Mouse (Mus musculus): ENCODE measurements at regions not wholly inside any gene's neighbourhood (a gene's known extent, or its start where the extent isn't known, plus 50 kb on each side); places are given as distances from the start of the nearest gene placed in this dataset.

DNA sequence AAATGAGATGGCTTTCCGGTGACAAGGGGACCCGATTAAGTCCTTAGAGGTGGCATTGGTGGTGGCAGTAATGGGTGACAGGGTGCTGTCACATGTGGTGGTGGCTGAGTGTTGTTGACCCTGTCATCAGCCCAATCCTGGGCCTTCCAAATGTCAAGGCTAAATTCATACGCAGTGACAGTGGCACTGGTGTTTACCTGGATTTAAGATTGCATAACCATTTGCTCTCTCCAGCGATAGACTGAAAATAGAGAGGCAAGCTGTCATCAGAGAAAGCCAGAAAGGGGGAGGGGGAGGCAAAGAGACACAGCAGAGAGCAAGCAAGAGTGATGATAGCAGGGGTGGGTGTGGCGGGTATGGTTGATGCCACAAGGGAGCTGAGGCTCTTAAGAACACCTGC lies 215.1 kb downstream of the Suds3 start:
- Histone ChIP-seq H3K36me3 (no peaks in the 10 kb centered on the region), H3K9ac (no peak overlapping the region), H3K27me3 (replicated peaks) (no peaks in the 10 kb centered on the region), H3K9me3 (replicated peaks) (peaks cover 39% of the 10 kb centered on the region), H3K4me2 (no peak overlapping the region), H3K4me3 (no peak overlapping the region), H3K27ac (ENCODE audit: poor library complexity, severe bottlenecking) (no peak overlapping the region), H3K4me1 (replicated peaks) (no peaks in the 10 kb centered on the region)
- WGBS, result 78% methylated on average over 5 of the region's 5 CpGs
- ATAC-seq (ENCODE audit: insufficient number of reproducible peaks, low FRiP score), result no peak

DNA sequence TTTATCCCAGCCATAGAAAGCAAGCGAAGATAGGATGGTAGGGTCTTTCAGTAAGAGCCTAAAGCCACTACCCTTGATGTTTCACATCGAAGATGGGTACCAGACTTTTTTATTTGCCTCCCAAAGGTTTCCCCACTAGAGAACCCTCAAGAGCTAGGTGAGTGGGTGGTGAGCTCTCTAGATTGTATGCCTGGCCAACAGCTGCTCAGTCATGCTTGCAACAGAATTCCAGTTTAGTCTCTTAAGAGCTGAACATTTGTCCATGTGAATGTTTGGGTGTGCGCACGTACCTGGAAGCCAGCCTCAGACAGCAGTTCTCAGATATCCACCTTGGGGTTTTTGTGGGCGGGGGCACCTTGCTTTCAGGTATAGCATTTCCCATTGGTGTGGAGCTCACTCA lies 218.5 kb downstream of the Suds3 start:
- Histone ChIP-seq H3K4me2 (no peak overlapping the region), H3K4me1 (replicated peaks) (no peaks in the 10 kb centered on the region), H3K9ac (no peak overlapping the region), H3K27me3 (replicated peaks) (no peaks in the 10 kb centered on the region), H3K9me3 (replicated peaks) (peaks cover 41% of the 10 kb centered on the region), H3K27ac (ENCODE audit: poor library complexity, severe bottlenecking) (no peak overlapping the region), H3K4me3 (no peak overlapping the region), H3K36me3 (no peaks in the 10 kb centered on the region)
- no peak for ATAC-seq (ENCODE audit: insufficient number of reproducible peaks, low FRiP score)
- WGBS, result 79% methylated on average over 5 of the region's 5 CpGs

DNA sequence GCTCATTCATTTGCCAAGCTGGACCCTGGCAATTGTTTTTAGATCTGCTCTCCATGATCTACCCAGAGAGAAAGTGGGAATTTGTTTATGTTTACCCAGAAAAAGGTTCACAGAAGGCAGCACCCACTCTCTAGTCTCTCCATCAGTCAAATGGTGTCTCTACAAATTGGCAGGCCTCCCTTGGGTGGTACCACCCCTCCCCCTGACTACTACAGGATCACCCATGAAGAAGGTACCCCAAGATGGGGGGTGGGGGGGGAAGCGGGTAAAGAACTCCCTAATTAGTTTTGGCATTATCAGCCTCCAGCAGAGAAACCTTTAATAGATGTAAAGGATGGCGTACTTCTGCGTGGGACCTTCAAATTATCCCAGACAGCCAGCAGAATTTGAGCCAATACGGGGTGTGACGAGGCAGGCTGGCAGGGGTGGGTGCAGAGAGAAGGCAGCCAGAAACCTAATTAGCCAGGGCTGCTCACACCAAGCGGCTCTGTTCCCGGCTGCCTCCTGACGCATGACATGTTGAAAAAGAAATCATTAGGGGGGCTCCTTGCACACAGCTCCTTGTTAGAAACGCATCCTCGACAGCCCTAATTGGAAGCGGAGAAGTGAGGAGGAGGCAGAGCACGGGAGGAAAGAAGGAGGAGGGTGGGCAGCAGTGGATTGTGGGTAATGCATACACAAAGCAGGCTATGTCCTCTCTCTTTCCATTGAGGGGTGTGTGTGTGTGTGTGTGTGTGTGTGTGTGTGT lies 220.7 kb downstream of the Suds3 start:
- Histone ChIP-seq H3K4me2 (no peak overlapping the region), H3K4me3 (no peak overlapping the region), H3K4me1 (replicated peaks) (no peaks in the 10 kb centered on the region), H3K9me3 (replicated peaks) (peaks cover 28% of the 10 kb centered on the region), H3K27me3 (replicated peaks) (no peaks in the 10 kb centered on the region), H3K27ac (ENCODE audit: poor library complexity, severe bottlenecking) (no peak overlapping the region), H3K9ac (no peak overlapping the region), H3K36me3 (no peaks in the 10 kb centered on the region)
- WGBS, result 71% methylated on average over 12 of the region's 12 CpGs
- ATAC-seq (ENCODE audit: insufficient number of reproducible peaks, low FRiP score), result no peak

DNA sequence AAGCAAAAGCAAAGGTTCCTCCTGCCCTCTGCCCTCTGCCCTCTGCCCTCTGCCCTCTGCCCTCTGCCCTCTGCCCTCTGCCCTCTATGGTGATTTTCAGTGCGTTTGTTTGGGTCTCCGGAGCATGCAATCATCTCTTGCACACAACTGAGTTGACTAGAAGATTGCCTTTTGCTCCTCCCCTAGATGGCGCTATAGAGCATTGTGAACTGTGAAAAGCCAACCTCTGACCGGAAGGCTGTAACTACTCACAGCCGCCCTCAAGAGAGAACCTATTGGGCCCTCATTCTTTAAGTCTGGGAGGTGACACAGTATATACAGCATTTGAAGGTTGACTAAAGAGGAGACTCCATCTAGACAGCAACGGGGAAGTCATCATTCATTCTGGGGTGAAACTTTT lies 221.3 kb downstream of the Suds3 start:
- H3K4me1 ChIP-seq (replicated peaks), result no peaks in the 10 kb centered on the region
- H3K27me3 ChIP-seq (replicated peaks), result no peaks in the 10 kb centered on the region
- no peak overlapping the region for H3K27ac ChIP-seq (ENCODE audit: poor library complexity, severe bottlenecking)
- no peak for ATAC-seq (ENCODE audit: insufficient number of reproducible peaks, low FRiP score)
- H3K4me3 ChIP-seq, result no peak overlapping the region
- H3K4me2 ChIP-seq, result no peak overlapping the region
- H3K9me3 ChIP-seq (replicated peaks), result peaks cover 27% of the 10 kb centered on the region
- no peaks in the 10 kb centered on the region for H3K36me3 ChIP-seq
- H3K9ac ChIP-seq, result no peak overlapping the region
- 73% methylated on average over 6 of the region's 6 CpGs for WGBS

DNA sequence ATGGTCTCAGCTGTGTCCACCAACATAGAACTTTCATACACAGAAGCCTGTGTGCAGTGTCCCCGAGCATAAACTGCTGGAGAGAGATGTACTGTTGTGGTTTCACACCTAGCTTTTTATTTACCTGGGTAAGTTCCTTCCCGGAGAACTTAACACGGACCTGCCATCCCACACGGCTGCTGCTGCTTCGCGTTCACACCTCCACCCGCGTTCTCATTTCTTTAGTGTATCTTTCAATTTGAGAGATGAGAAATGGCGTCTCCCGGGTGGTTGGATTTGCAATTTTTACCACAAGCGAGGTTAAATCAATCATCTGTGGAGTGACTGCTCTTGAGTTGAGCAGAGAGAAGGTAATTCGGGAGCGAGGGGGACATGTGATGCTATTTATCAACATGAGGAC lies 223.0 kb downstream of the Suds3 start:
- 80% methylated on average over 13 of the region's 13 CpGs for WGBS

DNA sequence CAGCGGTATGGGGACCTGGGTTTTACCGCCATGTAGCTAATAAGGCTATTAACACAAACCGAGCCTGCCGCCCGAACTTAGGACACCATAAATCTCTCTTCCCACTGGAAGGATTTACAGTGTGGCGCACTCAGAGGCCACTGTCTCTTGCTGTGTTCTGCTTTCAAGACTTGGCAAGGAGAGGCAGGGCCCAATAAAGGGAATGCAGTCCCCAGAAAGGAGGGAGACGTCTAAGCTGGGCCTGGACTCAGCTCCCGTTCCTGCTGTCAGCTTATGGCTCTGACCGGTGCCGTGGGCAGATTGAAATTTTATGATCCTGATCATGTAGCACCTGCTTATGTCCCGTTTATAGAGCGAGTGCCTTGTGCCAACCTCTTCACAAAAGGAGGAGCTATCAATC lies 226.7 kb downstream of the Suds3 start:
- Histone ChIP-seq H3K9me3 (replicated peaks) (peaks cover 14% of the 10 kb centered on the region), H3K4me3 (no peak overlapping the region), H3K4me2 (no peak overlapping the region), H3K9ac (no peak overlapping the region), H3K27ac (ENCODE audit: poor library complexity, severe bottlenecking) (no peak overlapping the region), H3K36me3 (no peaks in the 10 kb centered on the region), H3K4me1 (replicated peaks) (no peaks in the 10 kb centered on the region), H3K27me3 (replicated peaks) (no peaks in the 10 kb centered on the region)
- 80% methylated on average over 12 of the region's 12 CpGs for WGBS
- ATAC-seq (ENCODE audit: insufficient number of reproducible peaks, low FRiP score), result no peak

More for the DNA sequence above, 223.0 kb downstream of the Suds3 start:
- H3K4me2 ChIP-seq, result no peak overlapping the region
- ATAC-seq (ENCODE audit: insufficient number of reproducible peaks, low FRiP score), result no peak
- H3K4me1 ChIP-seq (replicated peaks), result no peaks in the 10 kb centered on the region
- H3K27ac ChIP-seq (ENCODE audit: poor library complexity, severe bottlenecking), result no peak overlapping the region
- H3K9ac ChIP-seq, result no peak overlapping the region
- no peaks in the 10 kb centered on the region for H3K36me3 ChIP-seq
- H3K4me3 ChIP-seq, result no peak overlapping the region
- H3K27me3 ChIP-seq (replicated peaks), result no peaks in the 10 kb centered on the region
- peaks cover 25% of the 10 kb centered on the region for H3K9me3 ChIP-seq (replicated peaks)

DNA sequence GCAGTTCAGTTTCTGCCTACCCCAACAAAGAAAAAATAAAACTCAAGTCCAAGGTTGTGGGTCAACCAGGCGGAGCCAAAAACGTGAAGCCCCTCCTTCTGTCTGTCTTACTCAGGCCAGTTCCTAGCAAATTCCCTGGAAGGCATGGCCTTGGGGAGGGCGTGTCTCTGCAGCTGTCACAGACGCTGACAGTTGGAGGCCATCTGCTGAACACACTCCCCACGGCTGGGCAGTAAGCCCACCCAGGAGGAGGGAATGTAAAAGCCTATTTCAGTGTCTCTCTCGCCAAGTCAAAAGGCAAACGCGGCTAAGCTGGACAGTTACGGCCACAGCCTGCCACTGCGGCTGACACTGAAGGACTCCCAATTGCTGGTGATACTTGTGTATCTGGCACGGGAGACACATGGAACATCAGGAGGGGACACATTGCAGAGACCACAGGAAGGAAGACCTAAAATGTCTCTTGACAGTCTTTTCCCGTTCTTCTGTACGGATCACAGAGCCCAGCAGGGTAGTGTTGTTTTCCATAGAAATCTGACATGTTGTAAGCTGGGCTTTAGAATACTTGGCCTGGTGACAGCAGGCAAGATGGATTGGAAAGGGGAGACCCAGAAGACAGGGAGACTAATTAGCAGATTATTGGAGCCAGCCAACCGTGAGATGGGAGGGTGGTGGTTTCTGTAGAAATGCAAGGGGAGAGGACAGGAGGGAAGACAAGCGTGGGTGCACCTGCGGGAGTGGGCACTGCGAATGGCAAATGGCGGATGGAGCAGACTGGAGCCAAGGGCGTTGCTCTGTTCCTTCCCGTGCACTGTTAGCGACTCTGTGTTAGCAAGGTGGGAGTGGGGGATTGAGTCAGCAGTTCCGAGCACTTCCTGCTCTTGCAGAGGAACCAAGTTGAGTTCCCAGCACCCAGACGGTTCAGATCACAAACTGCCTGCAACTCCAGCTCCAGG lies 229.5 kb downstream of the Suds3 start:
- H3K36me3 ChIP-seq, result no peaks in the 10 kb centered on the region
- H3K9me3 ChIP-seq (replicated peaks), result peaks cover 20% of the 10 kb centered on the region
- H3K27me3 ChIP-seq (replicated peaks), result no peaks in the 10 kb centered on the region
- no peak overlapping the region for H3K4me2 ChIP-seq
- no peak for ATAC-seq (ENCODE audit: insufficient number of reproducible peaks, low FRiP score)
- H3K4me3 ChIP-seq, result no peak overlapping the region
- WGBS, result 63% methylated on average over 23 of the region's 23 CpGs
- H3K27ac ChIP-seq (ENCODE audit: poor library complexity, severe bottlenecking), result no peak overlapping the region
- no peak overlapping the region for H3K9ac ChIP-seq
- no peaks in the 10 kb centered on the region for H3K4me1 ChIP-seq (replicated peaks)

DNA sequence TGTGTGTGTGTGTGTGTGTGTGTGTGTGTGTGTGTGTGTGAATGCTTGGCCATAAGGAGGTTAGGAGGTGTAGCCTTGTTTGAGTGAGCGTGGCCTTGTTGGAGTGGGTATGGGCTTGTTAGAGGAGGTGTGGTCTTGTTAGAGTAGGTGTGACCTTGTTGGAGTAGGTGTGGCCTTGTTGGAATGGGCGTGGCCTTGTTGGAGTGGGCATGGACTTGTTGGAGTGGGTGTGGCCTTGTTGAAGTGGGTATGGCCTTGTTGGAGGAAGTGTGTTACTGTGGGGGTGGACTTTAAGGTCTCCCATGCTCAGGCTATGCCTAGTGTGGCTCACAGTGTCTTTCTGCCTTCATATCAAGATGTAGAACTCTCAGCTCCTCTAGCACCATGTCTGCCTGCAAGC lies 236.2 kb downstream of the Suds3 start:
- Histone ChIP-seq H3K4me3 (no peak overlapping the region), H3K4me2 (no peak overlapping the region), H3K36me3 (no peaks in the 10 kb centered on the region), H3K9ac (no peak overlapping the region), H3K27ac (ENCODE audit: poor library complexity, severe bottlenecking) (no peak overlapping the region), H3K4me1 (replicated peaks) (no peaks in the 10 kb centered on the region), H3K9me3 (replicated peaks) (peaks cover 18% of the 10 kb centered on the region), H3K27me3 (replicated peaks) (no peaks in the 10 kb centered on the region)
- 77% methylated on average over 2 of the region's 2 CpGs for WGBS
- ATAC-seq (ENCODE audit: insufficient number of reproducible peaks, low FRiP score), result no peak

DNA sequence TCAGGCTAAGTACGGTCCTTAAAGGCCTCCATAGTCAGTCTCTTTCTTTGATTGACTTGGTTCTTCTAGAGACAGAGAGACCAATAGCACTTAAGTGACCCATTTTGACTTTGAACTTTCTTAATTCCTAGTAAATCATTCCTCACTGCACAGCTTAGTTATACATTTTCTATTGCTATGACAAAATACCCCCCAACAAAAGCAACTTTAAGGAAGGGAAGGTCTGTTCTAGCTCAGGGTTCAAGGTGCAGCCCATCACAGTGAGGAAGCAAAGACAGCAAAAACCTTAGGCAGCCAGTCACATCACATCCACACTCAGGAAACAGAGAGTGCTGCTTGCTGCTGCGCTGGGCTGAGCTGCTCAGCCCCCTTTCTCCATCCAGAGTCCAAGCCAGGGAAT lies 241.0 kb downstream of the Suds3 start:
- no peak overlapping the region for H3K27ac ChIP-seq (ENCODE audit: poor library complexity, severe bottlenecking)
- no peak for ATAC-seq (ENCODE audit: insufficient number of reproducible peaks, low FRiP score)
- no peaks in the 10 kb centered on the region for H3K27me3 ChIP-seq (replicated peaks)
- no peaks in the 10 kb centered on the region for H3K4me1 ChIP-seq (replicated peaks)
- H3K4me3 ChIP-seq, result no peak overlapping the region
- no peak overlapping the region for H3K4me2 ChIP-seq
- 69% methylated on average over 2 of the region's 2 CpGs for WGBS
- peaks cover 4% of the 10 kb centered on the region for H3K9me3 ChIP-seq (replicated peaks)
- no peak overlapping the region for H3K9ac ChIP-seq
- H3K36me3 ChIP-seq, result no peaks in the 10 kb centered on the region

DNA sequence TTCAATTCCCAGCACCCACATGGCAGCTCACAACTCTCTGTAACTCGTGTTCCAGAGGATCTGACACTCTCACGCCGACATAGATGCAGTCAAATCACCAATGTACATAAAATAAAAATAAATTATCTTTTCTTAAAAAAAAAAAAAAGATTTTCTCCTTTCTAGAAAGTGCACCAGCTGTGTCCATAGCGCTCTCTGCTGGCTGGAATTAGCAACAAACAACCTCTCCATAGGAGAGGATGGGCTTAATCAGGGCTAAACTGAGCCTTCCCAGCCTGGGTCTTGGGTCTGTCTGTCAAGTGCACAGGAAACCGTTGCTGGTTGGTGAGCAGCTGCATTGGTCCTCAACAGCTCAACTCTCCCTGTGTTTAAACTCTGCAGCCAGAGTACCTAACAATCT lies 247.8 kb downstream of the Suds3 start:
- Histone ChIP-seq H3K4me3 (no peak overlapping the region), H3K9me3 (replicated peaks) (peaks cover 10% of the 10 kb centered on the region), H3K4me1 (replicated peaks) (no peaks in the 10 kb centered on the region), H3K27ac (ENCODE audit: poor library complexity, severe bottlenecking) (no peak overlapping the region), H3K36me3 (no peaks in the 10 kb centered on the region), H3K9ac (no peak overlapping the region), H3K27me3 (replicated peaks) (no peaks in the 10 kb centered on the region), H3K4me2 (no peak overlapping the region)
- 68% methylated on average over 5 of the region's 5 CpGs for WGBS
- ATAC-seq (ENCODE audit: insufficient number of reproducible peaks, low FRiP score), result no peak

DNA sequence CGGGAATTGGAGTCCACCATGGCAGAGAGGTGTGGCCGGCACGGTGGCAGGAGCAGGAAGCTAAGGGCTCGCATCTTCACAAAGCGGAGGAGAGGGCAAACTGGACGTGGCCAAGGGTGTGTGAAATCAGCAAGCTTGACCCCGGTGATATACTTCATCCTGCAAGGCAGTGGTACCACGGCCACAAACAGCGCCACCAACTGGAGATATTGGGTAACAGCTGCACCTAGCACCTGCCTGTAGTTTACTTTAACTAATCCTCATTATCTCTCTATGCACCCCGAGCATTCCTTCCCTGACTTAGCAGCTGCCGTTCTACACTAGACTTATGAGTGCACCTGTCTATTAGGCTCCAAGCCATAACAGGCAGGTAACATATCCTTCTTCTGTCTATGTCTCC lies 251.6 kb downstream of the Suds3 start:
- Histone ChIP-seq H3K4me3 (no peak overlapping the region), H3K9me3 (replicated peaks) (peaks cover 12% of the 10 kb centered on the region), H3K36me3 (no peaks in the 10 kb centered on the region), H3K27me3 (replicated peaks) (no peaks in the 10 kb centered on the region), H3K27ac (ENCODE audit: poor library complexity, severe bottlenecking) (no peak overlapping the region), H3K9ac (no peak overlapping the region), H3K4me2 (no peak overlapping the region), H3K4me1 (replicated peaks) (no peaks in the 10 kb centered on the region)
- 81% methylated on average over 11 of the region's 11 CpGs for WGBS
- no peak for ATAC-seq (ENCODE audit: insufficient number of reproducible peaks, low FRiP score)

Data from heart, embryonic 12.5 days (tissue).